Mouse (Mus musculus) bone marrow macrophage, adult 2 months (primary cell): ENCODE data around the gene Cdc7.

ENCODE experiments used
- CTCF ChIP-seq: IDR thresholded peaks from 2 replicates; pipeline ENCODE4 v1.5.1; 2012; ENCODE audit warnings: low read depth, mild to moderate bottlenecking, low read length, moderate library complexity
- POLR2A ChIP-seq: IDR thresholded peaks from 2 replicates; pipeline ENCODE4 v1.6.1; 2012; ENCODE audit warnings: mild to moderate bottlenecking, low read depth, low read length, borderline replicate concordance

DNA sequence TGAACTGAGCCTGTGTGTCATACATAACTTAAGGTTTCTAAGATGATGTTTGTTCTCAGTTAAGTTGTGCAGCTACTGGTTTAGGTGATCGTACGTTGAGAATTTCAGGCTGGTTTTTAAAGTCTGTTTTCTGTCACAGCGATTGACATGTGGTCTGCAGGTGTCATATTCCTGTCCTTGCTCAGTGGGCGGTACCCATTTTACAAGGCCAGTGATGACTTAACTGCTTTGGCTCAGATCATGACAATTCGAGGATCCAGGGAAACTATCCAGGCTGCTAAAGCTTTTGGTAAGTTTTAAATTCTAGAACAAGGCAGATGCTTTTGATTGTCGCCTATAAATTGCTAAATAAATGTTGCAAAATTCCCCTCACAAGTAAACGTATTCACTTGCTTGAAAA lies 15.0 kb downstream of the Cdc7 start:
- TF ChIP-seq POLR2A, result no peak
- no peak for TF ChIP-seq CTCF
